Mouse (Mus musculus) cerebellum, adult (tissue): ENCODE results near the gene Adgrg4.

ENCODE experiments used
- ATAC-seq: cut with Nextera tagmentation; 2 replicates; pipeline ENCODE4 v1.9.2; 2017; ENCODE audit warnings: mild to moderate bottlenecking, moderate library complexity, mixed read lengths; ENCODE audit not compliant: insufficient number of reproducible peaks, low FRiP score, low TSS enrichment

Adgrg4 gene

GRCm38 (mm10) chrX:56869863-56870262, at the start of gene Adgrg4:
Gene Adgrg4, plus strand, starts transcription at chrX:56870163.
- no peak for ATAC-seq

GRCm38 (mm10) chrX:56821765-56822603, 48.0 kb upstream of the Adgrg4 start, which contains the start of gene Map7d3:
Gene Map7d3, minus strand, starts transcription at chrX:56822326.
- ATAC-seq: no peak

- no peak for ATAC-seq
These were observed 42.5 kb upstream of the Adgrg4 start for GRCm38 (mm10) chrX:56827492-56827891.

GRCm38 (mm10) chrX:56835842-56836241, 34.1 kb upstream of the Adgrg4 start:
- ATAC-seq: no peak

GRCm38 (mm10) chrX:56839369-56839768, 30.6 kb upstream of the Adgrg4 start:
- no peak for ATAC-seq

GRCm38 (mm10) chrX:56841255-56841654, 28.7 kb upstream of the Adgrg4 start:
- ATAC-seq: no peak

- ATAC-seq: no peak
These were observed 142.9 kb downstream of the Adgrg4 start for GRCm38 (mm10) chrX:57012891-57013290.

- no peak for ATAC-seq
These were observed 172.8 kb downstream of the Adgrg4 start, which contains the start of gene Brs3 for GRCm38 (mm10) chrX:57042774-57043173. Gene Brs3, plus strand, starts transcription at chrX:57043074.

- no peak for ATAC-seq
These were observed 173.9 kb downstream of the Adgrg4 start for GRCm38 (mm10) chrX:57043869-57044268.
